Mouse (Mus musculus): ENCODE data around the gene Sp3.

GRCm38 (mm10) chr2:72956415-72956814 lies 23.8 kb downstream of the Sp3 start:
- no peak for TF ChIP-seq CTCF (IDR thresholded peaks at IDR 0.05; ENCODE audit: insufficient read depth, low read depth, low read length)
- TF ChIP-seq POLR2A (IDR thresholded peaks at IDR 0.05; ENCODE audit: insufficient read depth, low read depth, low read length), result no peak

Data from olfactory bulb, adult 2 months (tissue).